Mouse (Mus musculus) testis, postnatal 10 days (tissue): ENCODE results near the gene Gm49342.
"Not testable (repeated sequence)": the region's sequence is repeated elsewhere in the genome, so short reads cannot be mapped to it uniquely, and the experiment has no call there.

Experiments
- DNase-seq: peaks from one replicate; pipeline ENCODE4 v3.0.0; 2021; ENCODE audit warnings: low spot score

Gene Gm49342

GRCm38 (mm10) chr14:50936649-50937048 is 7.7 kb upstream of the Gm49342 start:
- DNase-seq = no peak

- no peak for DNase-seq
These were observed 6.0 kb upstream of the Gm49342 start for GRCm38 (mm10) chr14:50938119-50938908.

GRCm38 (mm10) chr14:50938940-50939339 is 5.4 kb upstream of the Gm49342 start:
- no peak for DNase-seq

- DNase-seq = not testable (repeated sequence)
These were observed 334 bp downstream of the Gm49342 start for GRCm38 (mm10) chr14:50944668-50945033.

GRCm38 (mm10) chr14:50945081-50945480 is 764 bp downstream of the Gm49342 start:
- not testable (repeated sequence) for DNase-seq

- not testable (repeated sequence) for DNase-seq
These were observed 1.2 kb downstream of the Gm49342 start for GRCm38 (mm10) chr14:50945526-50945925.

GRCm38 (mm10) chr14:50955487-50955886 is 11.2 kb downstream of the Gm49342 start:
- no peak for DNase-seq

- DNase-seq = peak; percentile 62
These were observed 11.7 kb downstream of the Gm49342 start, which contains the start of gene Pnp2 for GRCm38 (mm10) chr14:50955942-50956508. TSS of gene Pnp2 (plus strand) at chr14:50955992.

GRCm38 (mm10) chr14:50956724-50957123 is 12.4 kb downstream of the Gm49342 start:
- not testable (repeated sequence) for DNase-seq

GRCm38 (mm10) chr14:50957146-50957545 is 12.8 kb downstream of the Gm49342 start:
- DNase-seq = not testable (repeated sequence)

GRCm38 (mm10) chr14:50958289-50958995 is 14.1 kb downstream of the Gm49342 start:
- DNase-seq = not testable (repeated sequence)

- DNase-seq = no peak
These were observed 24.1 kb downstream of the Gm49342 start for GRCm38 (mm10) chr14:50968216-50968980.

- DNase-seq = no peak
These were observed 24.7 kb downstream of the Gm49342 start for GRCm38 (mm10) chr14:50969041-50969440.

- no peak for DNase-seq
These were observed 25.5 kb downstream of the Gm49342 start for GRCm38 (mm10) chr14:50969558-50970544.

- DNase-seq = no peak
These were observed 26.5 kb downstream of the Gm49342 start for GRCm38 (mm10) chr14:50970822-50971221.

GRCm38 (mm10) chr14:50973054-50973453 is 28.7 kb downstream of the Gm49342 start:
- not testable (repeated sequence) for DNase-seq

GRCm38 (mm10) chr14:50973700-50974099 is 29.4 kb downstream of the Gm49342 start:
- no peak for DNase-seq

- DNase-seq = no peak
These were observed 30.7 kb downstream of the Gm49342 start for GRCm38 (mm10) chr14:50975001-50975400.

GRCm38 (mm10) chr14:50976674-50977073 is 32.4 kb downstream of the Gm49342 start:
- no peak for DNase-seq

- not testable (repeated sequence) for DNase-seq
These were observed 34.1 kb downstream of the Gm49342 start for GRCm38 (mm10) chr14:50978451-50978850.

- DNase-seq = no peak
These were observed 35.3 kb downstream of the Gm49342 start for GRCm38 (mm10) chr14:50979631-50980030.
